Mouse (Mus musculus) intestine, postnatal 0 days (tissue): ENCODE measurements around the gene Gprin2. TPM values are rescaled to one million over a fixed set of nuclear protein-coding genes. Genes with fewer than 3 reads are reported as not detected.
A peak's percentile ranks its signal among the peaks of the same experiment; 100 is the strongest.

Experiments
- ATAC-seq: fragments of 200-750 bp; cut with Nextera tagmentation; 2 replicates; pipeline ENCODE4 v1.8.0; 2017; ENCODE audit warnings: mild to moderate bottlenecking, moderate TSS enrichment, moderate library complexity
- H3K27ac ChIP-seq: fragments of 300-500 bp; sonication (generic); 2 replicates; pipeline ENCODE4 v1.5.1; 2014; ENCODE audit warnings: mild to moderate bottlenecking, low read depth, low read length, moderate library complexity
- H3K27me3 ChIP-seq: fragments of 300-500 bp; sonication (generic); replicated peaks from 2 replicates; pipeline ENCODE4 v1.6.1; 2014; ENCODE audit warnings: low read length, mixed read lengths; ENCODE audit not compliant: control insufficient read depth, insufficient read depth
- H3K36me3 ChIP-seq: fragments of 300-500 bp; sonication (generic); 2 replicates; pipeline ENCODE4 v1.6.1; 2014; ENCODE audit warnings: mild to moderate bottlenecking, moderate library complexity; ENCODE audit not compliant: control insufficient read depth, insufficient read depth
- H3K4me1 ChIP-seq: fragments of 300-500 bp; sonication (generic); replicated peaks from 2 replicates; pipeline ENCODE4 v1.6.1; 2014; ENCODE audit warnings: antibody characterized with exemption, low read length, mixed read lengths; ENCODE audit not compliant: control insufficient read depth, insufficient read depth
- H3K4me2 ChIP-seq: fragments of 300-500 bp; sonication (generic); replicated peaks from 2 replicates; pipeline ENCODE4 v1.6.1; 2014; ENCODE audit warnings: low read depth, mild to moderate bottlenecking, moderate library complexity
- H3K4me3 ChIP-seq: fragments of 300-500 bp; sonication (generic); 2 replicates; pipeline ENCODE4 v1.5.1; 2014; ENCODE audit warnings: low read depth, low read length
- H3K9ac ChIP-seq: fragments of 300-500 bp; sonication (generic); 2 replicates; pipeline ENCODE4 v1.6.1; 2014; ENCODE audit warnings: mild to moderate bottlenecking, low read depth, low read length
- H3K9me3 ChIP-seq: fragments of 300-500 bp; sonication (generic); 2 replicates; pipeline ENCODE4 v1.6.1; 2016; ENCODE audit warnings: mixed run types; ENCODE audit not compliant: control insufficient read depth
- CTCF ChIP-seq: sonication (generic); IDR thresholded peaks from 2 replicates; pipeline ENCODE4 v1.5.1; 2016; ENCODE audit warnings: low read depth, mild to moderate bottlenecking, control low read depth, antibody characterized with exemption, moderate library complexity
- WGBS: fragments of 180-500 bp; shearing (Covaris S2); extraction: QIAGEN DNeasy Blood & Tissue Kit; methylation state at CpG from one replicate; pipeline ENCODE4 v1.1.7; 2014; 5-methylcytosine and 5-hydroxymethylcytosine counted together
- polyA plus RNA-seq: library from polyadenylated mRNA; unstranded; fragments of >200 nt; fragmentation: Nextera tagmentation; extraction: Ambion mirVana; gene quantifications from 2 replicates; pipeline ENCODE4 v1.2.1, GENCODE M21; 2015

Gprin2 gene
- polyA plus RNA-seq, 1 experiment from 2014 or later, result 0.13 TPM

DNA sequence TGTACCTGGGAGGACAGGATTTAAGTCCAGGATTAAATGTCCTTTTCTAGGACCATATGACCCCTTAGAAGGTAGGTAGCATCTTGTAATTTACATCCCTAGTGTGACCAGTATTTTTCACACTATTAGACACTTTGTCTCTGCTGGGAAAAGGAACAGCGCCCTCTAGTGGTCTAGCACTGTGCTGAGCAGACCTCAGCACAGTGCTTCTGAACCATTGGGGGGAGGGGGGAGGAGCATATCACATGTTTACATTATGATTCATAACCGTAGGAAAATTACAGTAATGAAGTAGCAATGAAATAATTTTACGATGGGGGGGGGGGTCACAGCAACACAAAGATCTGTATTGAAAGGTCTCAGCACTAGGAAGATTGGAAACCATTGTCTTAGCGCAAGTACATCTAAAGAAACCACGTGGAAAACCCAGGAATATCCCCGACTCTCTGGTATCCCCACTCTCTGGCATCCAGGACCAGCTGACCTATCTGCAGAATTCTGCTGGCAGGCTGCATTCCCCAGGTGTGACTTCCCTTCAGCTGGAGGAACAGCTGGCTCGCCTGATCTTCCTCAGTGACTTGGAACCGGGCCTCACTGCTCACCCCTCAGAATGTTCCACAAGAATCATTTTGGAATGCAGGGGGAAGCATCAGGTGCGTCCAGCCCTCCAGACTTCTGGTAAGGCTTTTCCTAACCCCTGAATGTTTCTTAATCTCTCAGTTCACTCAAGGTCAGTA lies 46.7 kb downstream of the Gprin2 start:
- Histone ChIP-seq H3K36me3 (no peaks in the 10 kb centered on the region), H3K27ac (no peak overlapping the region), H3K4me3 (no peak overlapping the region), H3K9ac (no peak overlapping the region), H3K27me3 (0 out of 2 replicates have a peak, but pooled peaks cover 3% of the 10 kb centered on the region), H3K4me1 (no peaks in the 10 kb centered on the region), H3K4me2 (no peak overlapping the region), H3K9me3 (no peaks in the 10 kb centered on the region)
- peak; percentile 84 for TF ChIP-seq CTCF
- ATAC-seq, result peak; percentile 56; the same call in 1 of the 2 replicates
- 50% methylated on average over 9 of the region's 9 CpGs for WGBS

DNA sequence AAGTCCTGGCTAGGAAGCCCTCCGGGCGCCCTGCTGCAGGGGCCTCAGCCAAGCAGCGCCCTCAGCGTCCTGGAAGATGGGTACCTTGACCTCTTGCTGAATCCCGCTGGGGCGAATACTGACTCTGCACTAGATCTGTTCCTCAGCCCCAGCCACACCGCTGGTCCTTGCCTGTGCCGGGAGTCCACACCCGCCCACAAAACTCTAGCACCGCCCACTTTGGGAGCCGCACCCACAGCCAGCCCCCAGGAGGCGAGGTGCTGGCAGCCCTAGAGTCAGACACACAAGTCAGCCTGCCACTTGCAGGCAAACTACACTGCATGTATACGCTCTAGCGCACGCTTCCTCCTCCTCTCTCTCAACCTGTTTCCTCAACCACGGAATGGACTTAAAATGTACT lies 49.1 kb downstream of the Gprin2 start, which contains the start of gene Npy4r:
Gene Npy4r (minus strand): TSS at position 148 of the 400 bp plus-strand sequence.
- peak within 1 kb of the TSS; percentile 42 for H3K4me2 ChIP-seq
- H3K36me3 ChIP-seq, result no peaks in the 10 kb centered on the region
- H3K9ac ChIP-seq, result no peak within 1 kb of the TSS
- H3K9me3 ChIP-seq, result no peaks in the 10 kb centered on the region
- H3K27me3 ChIP-seq, result 0 out of 2 replicates have a peak, but pooled peaks cover 3% of the 10 kb centered on the region
- no peak within 1 kb of the TSS for H3K4me3 ChIP-seq
- TF ChIP-seq CTCF, result 0 out of 2 replicates have a peak, but pooled peaks have one; percentile 22
- H3K4me1 ChIP-seq, result no peaks in the 10 kb centered on the region
- 9% methylated on average over 16 of the region's 16 CpGs for WGBS
- ATAC-seq, result peak; percentile 60; the same call in 1 of the 2 replicates
- no peak within 1 kb of the TSS for H3K27ac ChIP-seq

DNA sequence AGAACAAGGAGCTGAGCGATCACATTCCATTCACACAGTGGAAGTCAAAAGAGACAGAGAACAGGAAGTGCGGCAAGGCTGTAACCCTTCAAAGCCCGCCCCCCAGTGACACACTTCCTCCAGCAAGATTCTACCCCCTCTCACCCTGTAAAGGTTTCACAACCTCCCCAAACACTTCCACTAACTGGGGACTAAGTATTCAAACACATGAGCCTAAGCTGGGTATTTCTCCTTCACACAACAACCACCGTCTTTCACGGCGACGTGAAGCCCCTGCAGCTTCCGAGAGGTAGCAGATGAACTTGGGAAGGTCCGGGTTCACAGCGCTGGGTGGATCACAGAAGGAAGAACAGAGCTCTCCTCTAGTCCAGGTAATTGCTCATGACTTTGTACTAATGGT lies 58.5 kb downstream of the Gprin2 start:
- no peak overlapping the region for H3K4me2 ChIP-seq
- no peak for TF ChIP-seq CTCF
- no peak overlapping the region for H3K4me3 ChIP-seq
- H3K9me3 ChIP-seq, result no peaks in the 10 kb centered on the region
- H3K27ac ChIP-seq, result no peak overlapping the region
- H3K4me1 ChIP-seq, result no peaks in the 10 kb centered on the region
- H3K36me3 ChIP-seq, result no peaks in the 10 kb centered on the region
- ATAC-seq, result no peak
- 92% methylated on average over 10 of the region's 10 CpGs for WGBS
- H3K27me3 ChIP-seq, result no peaks in the 10 kb centered on the region
- no peak overlapping the region for H3K9ac ChIP-seq

- Histone ChIP-seq H3K4me2 (no peak overlapping the region), H3K4me3 (no peak overlapping the region), H3K27ac (no peak overlapping the region), H3K27me3 (no peaks in the 10 kb centered on the region), H3K36me3 (no peaks in the 10 kb centered on the region), H3K9ac (no peak overlapping the region), H3K4me1 (no peaks in the 10 kb centered on the region), H3K9me3 (no peaks in the 10 kb centered on the region)
- 76% methylated on average over 1 of the region's 1 CpGs for WGBS
- TF ChIP-seq CTCF, result no peak
- no peak for ATAC-seq
Observed at GRCm38 (mm10) chr14:34142316-34142715, 59.1 kb downstream of the Gprin2 start.

DNA sequence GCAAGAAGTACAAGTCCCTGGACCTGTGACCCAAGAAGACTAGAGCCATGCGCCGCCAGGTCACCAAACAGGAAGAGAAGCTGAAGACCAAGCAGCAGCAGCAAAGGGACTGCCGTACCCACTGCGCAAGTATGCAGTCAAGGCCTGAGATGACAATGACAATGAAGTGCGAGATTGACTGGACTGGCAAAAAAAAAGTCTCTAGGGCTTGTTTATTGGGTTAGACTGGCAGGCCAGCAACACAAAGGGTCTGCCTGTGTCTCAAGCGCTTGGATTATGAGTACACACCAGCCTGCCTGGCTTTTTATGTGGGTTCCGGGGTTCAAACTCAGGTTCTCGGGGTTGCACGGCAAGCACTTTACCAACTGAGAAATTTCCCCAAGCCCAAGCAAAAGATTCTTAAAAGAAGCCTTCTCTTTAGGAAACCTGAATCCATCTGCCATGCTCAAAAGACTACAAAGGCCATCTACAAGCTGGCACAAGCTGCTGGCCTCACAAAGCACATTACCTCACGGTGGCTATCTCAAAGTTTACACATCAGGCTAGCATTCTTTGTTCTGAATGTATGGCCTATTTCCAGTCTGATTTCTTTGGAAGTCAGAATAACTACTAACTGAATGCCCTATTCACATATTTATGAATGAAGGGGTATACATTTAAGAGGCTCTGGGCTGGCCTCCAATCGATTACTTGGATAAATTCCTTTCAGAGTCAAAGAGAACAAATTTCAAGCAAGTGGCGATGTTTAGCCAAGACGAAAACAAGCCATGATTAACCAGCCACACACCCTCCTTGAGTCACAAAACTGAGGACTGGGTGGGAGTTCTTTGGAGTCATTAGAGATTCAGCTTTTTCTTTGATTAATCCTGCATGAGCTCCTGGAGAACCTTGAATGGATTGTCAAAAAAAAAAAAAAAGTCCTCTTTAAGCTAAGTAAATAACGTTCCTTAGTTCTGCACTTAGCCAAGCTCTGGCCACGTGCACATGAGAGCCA lies 61.5 kb downstream of the Gprin2 start:
- 81% methylated on average over 15 of the region's 15 CpGs for WGBS

More for the DNA sequence above, 61.5 kb downstream of the Gprin2 start:
- H3K9me3 ChIP-seq, result no peaks in the 10 kb centered on the region
- H3K4me3 ChIP-seq, result no peak overlapping the region
- no peaks in the 10 kb centered on the region for H3K4me1 ChIP-seq
- no peak overlapping the region for H3K9ac ChIP-seq
- H3K4me2 ChIP-seq, result no peak overlapping the region
- no peaks in the 10 kb centered on the region for H3K36me3 ChIP-seq
- no peak for TF ChIP-seq CTCF
- ATAC-seq, result no peak
- H3K27me3 ChIP-seq, result no peaks in the 10 kb centered on the region
- no peak overlapping the region for H3K27ac ChIP-seq

Other genes with a start within 250 kb of the Gprin2 start
- not detected in 2 replicates for gene Rbp3, start 247.7 kb downstream of the Gprin2 start, polyA plus RNA-seq
- gene Zfp488, start 222.9 kb downstream of the Gprin2 start, polyA plus RNA-seq, result 0.07 and 0.09 TPM in 2 replicates
- gene Gm30083, start 186.5 kb downstream of the Gprin2 start, polyA plus RNA-seq, result not detected in 2 replicates
- gene Gm5460, start 184.9 kb downstream of the Gprin2 start, polyA plus RNA-seq, result not detected in 2 replicates
- not detected in 2 replicates for gene Antxrl, start 148.9 kb downstream of the Gprin2 start, polyA plus RNA-seq
- 12.1 and 16.9 TPM in 2 replicates for gene Anxa8, start 115.7 kb downstream of the Gprin2 start, polyA plus RNA-seq
- 0.35 and 1.3 TPM in 2 replicates for gene A630023A22Rik, start 98.9 kb downstream of the Gprin2 start, polyA plus RNA-seq
- 0.26 and 0.46 TPM in 2 replicates for gene Npy4r, start 49.2 kb downstream of the Gprin2 start, polyA plus RNA-seq
- 1.0 and 1.2 TPM in 2 replicates for gene Syt15, start 17.9 kb upstream of the Gprin2 start, polyA plus RNA-seq
- gene Shld2, start 108.8 kb upstream of the Gprin2 start, polyA plus RNA-seq, result 3.1 and 3.9 TPM in 2 replicates
- 40.8 TPM in 2 replicates for gene Glud1, start 109.1 kb upstream of the Gprin2 start, polyA plus RNA-seq
- gene Fam25c, start 153.8 kb upstream of the Gprin2 start, polyA plus RNA-seq, result not detected in 2 replicates
- gene Sncg, start 173.1 kb upstream of the Gprin2 start, polyA plus RNA-seq, result 28.9 and 29.3 TPM in 2 replicates
- 5.6 and 5.7 TPM in 2 replicates for gene Mmrn2, start 173.8 kb upstream of the Gprin2 start, polyA plus RNA-seq